Mouse (Mus musculus) hematopoietic stem cell, adult 5-6 weeks (primary cell): Measurements from ENCODE around the gene Fam110a. TPM values are rescaled to one million over a fixed set of nuclear protein-coding genes. Genes with fewer than 3 reads are reported as not detected.

Source experiments
- ATAC-seq, 2 experiments: fragments of 125-278 bp in 1 of 2; replicated peaks in 1 of 2; 2 replicates each; pipeline ENCODE4 v1.8.0; 2016 to 2017; ENCODE audit warnings: inconsistent platforms in 2 of 2, mild to moderate bottlenecking in 2 of 2, moderate number of reproducible peaks in 2 of 2, low read depth in 1 of 2, moderate TSS enrichment in 1 of 2; ENCODE audit not compliant: low FRiP score in 2 of 2, poor library complexity in 2 of 2, severe bottlenecking in 2 of 2, insufficient read depth in 1 of 2, low TSS enrichment in 1 of 2
- total RNA-seq: library from RNA; stranded (forward); fragments of 172-1452, 232-1000 nt; gene quantifications from 2 replicates; pipeline ENCODE4 v1.2.3, GENCODE M21; 2017

Gene Fam110a
- total RNA-seq, 1 experiment from 2014 or later = 22.8 TPM

DNA sequence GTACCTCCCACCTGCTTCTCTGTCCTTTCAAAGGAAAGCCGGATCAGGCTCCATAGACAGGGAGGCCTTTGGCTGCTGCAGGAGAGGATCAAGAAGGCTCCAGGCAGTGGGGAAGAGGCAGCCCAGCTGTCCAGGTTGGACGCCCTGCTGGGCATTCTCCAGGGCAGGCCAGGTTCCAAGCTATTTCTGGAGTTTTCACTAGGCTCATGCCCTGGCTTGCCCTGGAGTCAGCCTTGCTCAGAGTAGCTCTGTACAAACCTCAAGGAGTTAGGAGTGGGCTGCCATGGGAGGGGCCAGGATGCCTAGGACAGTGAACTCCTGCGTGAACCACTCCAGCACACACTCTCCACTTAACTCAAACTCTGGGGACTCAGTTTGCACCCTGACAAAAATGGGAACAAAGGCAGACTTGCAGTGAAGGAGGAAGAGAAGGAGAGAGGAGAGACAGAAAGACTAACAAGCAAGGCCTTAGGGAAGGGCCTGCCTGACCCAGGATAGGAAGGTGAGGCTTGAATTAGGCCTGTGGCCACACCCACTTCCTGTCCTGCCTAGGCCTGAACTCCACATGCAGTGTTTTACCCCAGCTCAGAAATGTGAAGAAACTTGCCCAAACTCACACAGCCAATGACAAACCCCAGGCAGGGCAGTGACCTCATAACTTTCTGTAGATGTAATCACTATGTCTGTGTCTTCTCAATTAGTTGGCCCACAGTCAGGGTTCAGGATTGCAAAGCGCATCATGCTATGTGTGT, 2.2 kb downstream of the Fam110a start:
- ATAC-seq = no peak

DNA sequence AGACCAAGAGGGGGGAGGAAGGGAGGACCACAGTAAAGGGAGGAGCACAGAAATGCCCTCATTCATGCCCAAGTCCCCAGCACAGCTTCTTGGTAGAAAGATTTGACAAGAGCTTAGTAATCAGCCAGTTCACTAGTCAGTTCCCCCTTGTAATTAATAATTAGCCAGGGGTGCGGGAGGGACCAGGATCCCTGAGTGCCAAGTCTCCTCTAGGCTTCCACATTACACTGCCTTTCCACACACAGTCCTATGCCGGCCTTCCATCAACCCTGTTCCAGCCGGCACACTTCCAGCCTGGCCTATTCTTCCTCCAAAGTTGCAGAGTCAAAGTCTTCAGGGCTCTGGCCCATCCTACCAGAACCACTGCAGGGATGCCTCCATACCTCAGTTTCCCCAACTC, 4.0 kb downstream of the Fam110a start:
- ATAC-seq = no peak

DNA sequence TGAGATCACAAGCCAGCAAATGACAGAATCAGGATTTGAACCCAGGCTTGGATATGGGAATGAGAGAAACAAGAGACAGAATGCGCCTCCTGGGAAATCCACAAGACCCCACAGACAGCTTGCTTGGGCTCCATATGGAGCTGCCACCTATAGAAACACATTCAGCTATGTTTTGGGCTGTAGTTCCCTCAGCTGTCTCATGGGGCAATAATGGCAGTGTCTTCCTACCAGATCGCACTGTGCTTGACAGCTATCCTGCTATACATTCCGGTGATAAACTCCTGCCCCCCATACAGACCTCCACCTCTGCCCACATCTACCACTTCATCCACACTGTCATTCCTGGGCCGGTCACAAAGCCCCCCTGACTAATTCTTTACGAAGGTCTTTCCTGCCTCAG, 4.7 kb downstream of the Fam110a start:
- ATAC-seq = no peak

DNA sequence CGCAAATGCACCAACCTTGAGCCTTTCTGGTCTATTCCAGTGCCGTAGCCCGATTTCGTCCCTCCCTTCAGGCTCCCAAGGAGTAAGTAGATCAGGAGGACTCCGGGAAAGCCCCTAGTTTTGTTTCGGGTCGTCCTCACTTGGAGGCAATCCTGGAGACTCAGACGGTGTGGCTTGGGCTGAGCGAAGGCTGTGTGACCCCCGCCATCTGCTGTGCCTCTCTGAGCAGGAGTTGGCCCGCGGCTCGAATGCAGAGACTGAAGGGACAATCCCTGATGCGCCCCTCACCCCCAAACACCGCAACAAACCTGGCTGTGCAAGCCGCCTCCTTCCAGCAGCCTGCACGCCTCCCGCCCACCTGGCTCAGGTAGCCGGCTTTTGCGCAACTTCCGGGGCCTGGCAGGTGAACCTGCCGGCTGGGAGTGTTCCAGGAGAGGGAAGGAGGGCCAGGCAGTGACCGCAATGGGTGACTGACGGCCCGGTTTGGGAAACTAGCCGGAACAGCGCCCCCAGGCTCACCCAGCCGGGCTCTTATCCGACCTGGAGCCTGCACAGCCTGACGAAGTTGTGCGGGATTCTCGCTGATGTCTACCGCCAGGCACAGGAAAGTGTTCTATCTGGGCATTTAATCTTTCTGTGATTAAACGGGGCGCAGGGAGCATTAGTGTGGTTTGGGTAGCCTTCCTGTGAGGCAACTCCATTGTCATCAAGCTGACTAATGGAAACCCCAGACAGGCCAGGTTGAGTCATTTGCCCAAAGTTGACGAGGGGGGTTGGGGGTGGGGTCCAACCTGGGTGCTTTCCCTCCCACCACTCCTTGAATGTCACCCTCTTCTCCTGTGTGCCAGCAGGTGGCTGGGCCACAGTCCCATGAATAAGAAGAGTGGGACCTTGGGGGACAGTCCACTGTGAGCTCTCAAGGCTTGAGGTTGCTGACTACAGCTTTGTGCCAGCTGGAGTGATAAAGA, 6.1 kb downstream of the Fam110a start:
- ATAC-seq = peak; percentile 9 to 30

DNA sequence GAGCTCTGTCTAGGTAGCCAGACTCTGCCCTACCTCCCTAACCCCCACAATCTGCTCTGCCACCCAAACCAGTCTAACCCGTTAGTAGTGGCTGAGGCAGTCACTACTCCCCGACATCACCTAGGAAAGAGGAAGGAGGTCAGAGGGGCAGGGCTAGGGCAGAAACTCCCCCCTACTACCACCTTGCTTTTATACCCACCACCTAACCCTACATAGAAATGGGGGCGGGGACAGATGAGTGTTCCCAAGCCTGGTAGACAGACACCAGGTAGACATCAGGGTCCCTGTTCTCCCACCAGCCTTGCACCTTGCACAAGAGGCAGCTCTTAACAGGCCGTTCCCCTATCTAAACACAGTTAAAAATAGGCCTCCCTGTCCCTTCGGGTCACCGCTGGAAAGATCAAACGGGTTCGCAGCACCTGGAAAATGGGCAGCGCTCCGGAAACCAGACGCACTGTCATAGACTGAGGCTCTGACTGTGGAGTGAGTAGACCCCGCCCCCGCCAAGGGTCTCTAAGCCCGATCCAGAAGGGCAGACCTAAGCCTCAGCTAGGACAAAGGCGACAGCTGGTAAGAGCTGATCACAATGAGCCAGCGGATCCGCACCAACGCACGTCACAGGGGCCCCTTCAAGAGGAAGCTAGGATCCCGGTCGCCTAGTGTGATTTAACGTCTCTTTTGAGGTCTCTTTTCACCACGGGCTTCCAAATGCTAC, 7.0 kb downstream of the Fam110a start:
- peak; percentile 63 to 73 for ATAC-seq

DNA sequence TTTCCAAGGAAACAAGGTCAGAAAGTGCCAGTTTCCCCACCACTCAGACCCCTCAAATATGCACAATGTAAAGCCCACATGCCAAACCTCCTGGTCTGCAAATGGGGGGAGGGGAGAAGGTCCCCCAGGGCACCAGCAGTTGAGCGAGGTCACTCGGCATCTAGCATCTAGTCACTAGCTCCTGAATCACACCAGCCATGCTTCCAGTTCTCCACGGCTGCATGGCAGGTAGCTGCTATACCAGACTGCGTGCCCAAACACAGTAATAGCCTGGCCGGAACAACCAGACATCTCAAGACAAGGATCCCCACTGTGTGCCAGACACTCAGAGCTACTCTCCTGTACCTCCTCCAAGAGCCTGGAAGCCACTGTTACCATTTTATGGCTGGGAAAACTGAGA, 8.3 kb downstream of the Fam110a start:
- ATAC-seq = no peak

DNA sequence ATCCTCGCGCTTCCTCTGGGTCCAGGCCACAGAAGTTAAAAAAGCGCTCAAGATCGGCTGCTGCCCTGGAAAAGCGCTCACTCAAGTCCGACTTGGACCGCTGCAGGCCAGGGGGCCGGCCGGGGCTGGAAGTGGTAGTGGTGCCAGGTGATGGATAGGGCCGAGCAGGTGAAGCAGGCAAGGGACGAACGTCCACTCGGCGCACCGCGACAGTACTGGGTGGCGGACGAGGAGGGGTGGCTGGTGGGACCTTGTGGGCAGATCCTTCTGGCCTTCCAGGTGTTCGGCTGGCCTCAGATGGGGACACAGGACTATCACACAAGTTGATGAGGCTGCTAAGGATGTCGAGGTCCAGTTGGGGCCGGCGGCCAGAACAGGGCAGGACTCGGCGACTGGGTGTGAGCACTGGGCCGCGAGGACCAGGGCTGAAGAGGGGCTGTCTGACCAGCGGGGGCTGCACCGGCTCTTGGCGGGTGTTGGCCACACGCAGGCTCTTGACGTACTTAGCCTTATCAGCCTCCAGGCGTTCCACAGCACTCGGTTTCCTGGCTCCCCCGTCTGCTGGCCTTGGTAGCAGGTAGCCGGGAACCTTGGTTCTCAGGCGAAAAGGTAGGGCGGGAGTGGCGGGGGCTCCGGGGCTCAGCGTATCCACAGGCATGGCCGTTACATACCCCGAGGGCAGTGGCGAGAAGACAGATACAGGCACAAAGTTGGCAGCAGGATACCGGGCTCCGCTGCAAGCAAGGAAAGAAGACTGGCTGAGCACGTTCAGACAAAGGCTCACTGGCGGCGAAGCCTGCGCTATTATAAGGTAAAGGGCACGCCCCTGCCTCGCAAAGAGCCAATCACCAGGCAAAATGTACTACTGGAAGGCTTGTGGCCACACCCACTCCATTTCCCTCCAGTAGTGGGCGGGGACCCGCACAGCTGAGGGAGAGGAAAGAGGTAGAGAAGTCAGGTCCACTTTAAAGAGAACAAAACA, 9.5 kb downstream of the Fam110a start:
- peak; percentile 55 to 63 for ATAC-seq

DNA sequence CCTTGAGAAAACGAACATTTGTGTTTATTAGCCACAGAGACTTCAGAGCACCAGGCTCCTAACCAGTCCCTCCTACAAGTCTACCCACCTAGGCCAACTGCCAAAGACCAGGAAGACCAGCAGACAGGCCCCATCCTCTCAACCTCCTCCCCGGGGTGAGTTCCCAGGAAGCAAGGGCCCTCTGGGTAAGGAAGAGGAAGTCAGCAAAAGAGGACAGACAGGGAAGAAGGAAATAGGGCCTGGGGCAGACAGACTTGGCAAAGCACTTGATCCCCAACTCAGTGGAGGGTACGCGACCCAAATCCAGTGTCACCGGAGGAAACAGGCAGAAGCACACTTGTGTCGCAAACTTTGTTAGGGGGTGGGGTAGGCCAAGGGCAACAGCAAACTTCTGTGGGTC, 10.6 kb downstream of the Fam110a start:
- ATAC-seq = no peak

DNA sequence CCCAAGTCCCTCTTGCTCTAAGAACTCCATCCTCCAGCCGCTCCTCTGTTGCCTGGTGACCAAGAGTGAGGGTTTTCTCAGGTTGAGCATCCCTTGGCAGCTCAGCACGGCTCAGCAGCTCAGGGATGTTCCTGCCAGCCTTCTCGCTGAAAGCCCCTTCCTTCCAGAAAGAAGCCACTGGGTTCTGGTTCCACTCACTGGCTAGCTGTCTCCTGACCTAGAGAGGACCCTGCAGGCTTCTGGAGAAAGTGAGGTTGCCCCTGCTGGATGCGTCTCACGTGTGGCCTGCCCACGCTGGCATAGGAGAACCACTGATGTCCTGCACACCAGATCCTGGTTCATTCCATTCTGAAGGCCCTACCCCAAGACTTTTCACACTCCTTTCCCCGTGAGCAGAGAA, 11.0 kb downstream of the Fam110a start:
- no peak for ATAC-seq

GRCm38 (mm10) chr2:151968451-151968850, 11.6 kb downstream of the Fam110a start:
- no peak for ATAC-seq

GRCm38 (mm10) chr2:151967792-151968191, 12.2 kb downstream of the Fam110a start:
- ATAC-seq = no peak

GRCm38 (mm10) chr2:151967176-151967750, 12.8 kb downstream of the Fam110a start:
- no peak for ATAC-seq

DNA sequence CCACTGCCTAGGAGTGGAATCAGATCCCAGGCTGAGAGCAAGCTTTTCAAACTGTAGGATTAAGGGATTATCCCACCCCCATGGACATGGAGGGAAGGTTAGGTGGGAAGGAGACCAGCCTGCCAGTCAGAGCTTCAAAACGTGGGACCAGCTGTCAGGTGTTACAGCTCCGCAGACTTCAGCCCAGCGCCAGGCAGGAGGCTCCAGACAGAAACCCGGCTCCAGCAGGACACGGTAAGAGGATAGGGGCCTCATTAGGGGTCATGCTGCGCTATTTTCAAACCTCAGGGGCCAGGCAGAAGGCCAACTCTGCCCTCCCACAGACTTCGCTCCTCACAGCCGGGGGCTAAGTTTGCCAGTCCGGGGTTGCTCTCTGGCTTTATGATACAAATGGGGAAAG, 16.0 kb downstream of the Fam110a start:
- ATAC-seq = no peak

- ATAC-seq = no peak
Observed at GRCm38 (mm10) chr2:151963319-151963718, 16.7 kb downstream of the Fam110a start.

DNA sequence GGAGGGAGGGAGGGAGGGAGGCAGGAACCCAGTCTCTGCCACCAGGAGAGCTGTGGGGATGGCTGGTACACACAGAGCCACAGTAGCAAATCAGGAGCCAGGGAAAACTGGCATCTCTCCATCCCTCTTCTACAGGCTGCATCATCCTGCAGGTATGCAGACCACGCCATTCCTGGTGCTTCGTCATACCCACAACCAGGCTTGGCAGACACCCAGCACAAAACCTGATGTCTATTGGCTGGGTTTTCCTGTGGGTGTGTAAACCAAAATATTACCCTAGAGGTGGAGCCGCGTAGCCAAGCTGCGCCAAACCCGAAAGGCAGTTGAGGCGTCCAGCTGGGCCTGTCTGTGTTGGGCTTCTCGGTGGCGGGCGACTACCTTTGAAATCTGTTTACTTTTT, 17.5 kb downstream of the Fam110a start:
- ATAC-seq = peak; percentile 32 to 65
